Mouse (Mus musculus) lung, postnatal 0 days (tissue): ENCODE measurements around the gene Asb16. TPM values are rescaled to one million over a fixed set of nuclear protein-coding genes. Genes with fewer than 3 reads are reported as not detected.
A peak's percentile ranks its signal among the peaks of the same experiment; 100 is the strongest.

Experiments
- ATAC-seq: fragments of 200-750 bp; cut with Nextera tagmentation; 2 replicates; pipeline ENCODE4 v1.8.0; 2017; ENCODE audit warnings: moderate library complexity
- DNase-seq: peaks from one replicate; pipeline ENCODE4 v3.0.0-alpha.2; 2016; ENCODE audit warnings: low spot score
- H3K27ac ChIP-seq: fragments of 300-500 bp; sonication (generic); 2 replicates; pipeline ENCODE4 v1.5.1; 2014; ENCODE audit warnings: antibody characterized with exemption, mild to moderate bottlenecking, low read length, mixed read lengths
- H3K27me3 ChIP-seq: fragments of 300-500 bp; sonication (generic); replicated peaks from 2 replicates; pipeline ENCODE4 v1.6.1; 2014; ENCODE audit warnings: low read length, mixed read lengths; ENCODE audit not compliant: insufficient read depth
- H3K36me3 ChIP-seq: fragments of 300-500 bp; sonication (generic); 2 replicates; pipeline ENCODE4 v1.6.1; 2014; ENCODE audit warnings: low read length, mixed read lengths; ENCODE audit not compliant: insufficient read depth
- H3K4me1 ChIP-seq: fragments of 300-500 bp; sonication (generic); 2 replicates; pipeline ENCODE4 v1.6.1; 2014; ENCODE audit warnings: antibody characterized with exemption, low read depth, low read length, mixed read lengths; ENCODE audit not compliant: insufficient read depth
- H3K4me2 ChIP-seq: fragments of 300-500 bp; sonication (generic); replicated peaks from 2 replicates; pipeline ENCODE4 v1.6.1; 2014; ENCODE audit warnings: low read depth, mild to moderate bottlenecking, low read length, moderate library complexity, mixed read lengths
- H3K4me3 ChIP-seq: fragments of 300-500 bp; sonication (generic); 2 replicates; pipeline ENCODE4 v1.5.1; 2014; ENCODE audit warnings: low read depth, low read length
- H3K9ac ChIP-seq: fragments of 300-500 bp; sonication (generic); replicated peaks from 2 replicates; pipeline ENCODE4 v1.6.1; 2014; ENCODE audit warnings: low read depth, mild to moderate bottlenecking
- H3K9me3 ChIP-seq: fragments of 300-500 bp; sonication (generic); 2 replicates; pipeline ENCODE4 v1.6.1; 2016; ENCODE audit warnings: low read length, mixed read lengths
- CTCF ChIP-seq: IDR thresholded peaks from 2 replicates; pipeline ENCODE4 v1.5.1; 2016; ENCODE audit warnings: antibody characterized with exemption, mild to moderate bottlenecking
- EP300 ChIP-seq: IDR thresholded peaks from 2 replicates; pipeline ENCODE4 v1.6.1; 2016; ENCODE audit warnings: antibody characterized with exemption, mild to moderate bottlenecking, control low read depth
- WGBS: fragments of 180-500 bp; shearing (Covaris S2); extraction: QIAGEN DNeasy Blood & Tissue Kit; methylation state at CpG from one replicate; pipeline ENCODE4 v1.1.7; 2014; 5-methylcytosine and 5-hydroxymethylcytosine counted together
- polyA plus RNA-seq: library from polyadenylated mRNA; unstranded; fragments of >200 nt; fragmentation: Nextera tagmentation; extraction: Ambion mirVana; gene quantifications from 2 replicates; pipeline ENCODE4 v1.2.1, GENCODE M21; 2015

The Asb16 gene
- polyA plus RNA-seq, 1 experiment from 2014 or later, result not detected

- DNase-seq (no peak), ATAC-seq (no peak)
- Histone ChIP-seq H3K9ac (no peak overlapping the region), H3K27ac (no peak overlapping the region), H3K4me3 (no peak overlapping the region), H3K36me3 (peaks cover 26% of the 10 kb centered on the region), H3K4me2 (no peak overlapping the region), H3K27me3 (no peaks in the 10 kb centered on the region), H3K4me1 (peaks cover 6% of the 10 kb centered on the region; the same call in 1 of the 2 replicates), H3K9me3 (no peaks in the 10 kb centered on the region)
- TF ChIP-seq EP300 (no peak), CTCF (no peak)
- 94% methylated on average over 13 of the region's 13 CpGs for WGBS
Observed at GRCm38 (mm10) chr11:102293971-102294370, 25.4 kb downstream of the Asb16 start.

- WGBS, result 58% methylated on average over 5 of the region's 5 CpGs
- peaks cover 26% of the 10 kb centered on the region for H3K36me3 ChIP-seq
- H3K9ac ChIP-seq, result no peak overlapping the region
- H3K27ac ChIP-seq, result no peak overlapping the region
- ATAC-seq (no peak), DNase-seq (no peak)
- H3K4me1 ChIP-seq, result peaks cover 6% of the 10 kb centered on the region; the same call in 1 of the 2 replicates
- no peaks in the 10 kb centered on the region for H3K9me3 ChIP-seq
- no peaks in the 10 kb centered on the region for H3K27me3 ChIP-seq
- no peak overlapping the region for H3K4me2 ChIP-seq
- TF ChIP-seq CTCF (no peak), EP300 (no peak)
- no peak overlapping the region for H3K4me3 ChIP-seq
Observed at GRCm38 (mm10) chr11:102294416-102294815, 25.9 kb downstream of the Asb16 start.

GRCm38 (mm10) chr11:102294887-102295597 is 26.5 kb downstream of the Asb16 start:
- Histone ChIP-seq H3K27me3 (no peaks in the 10 kb centered on the region), H3K4me1 (peaks cover 6% of the 10 kb centered on the region; the same call in 1 of the 2 replicates), H3K4me2 (peak overlapping the region; percentile 83), H3K9ac (peak overlapping the region; percentile 87; the same call in 1 of the 2 replicates), H3K27ac (peak overlapping the region; percentile 97), H3K36me3 (peaks cover 26% of the 10 kb centered on the region), H3K4me3 (peak overlapping the region; percentile 88), H3K9me3 (no peaks in the 10 kb centered on the region)
- ATAC-seq (no peak), DNase-seq (peak; percentile 62)
- TF ChIP-seq EP300, result no peak
- TF ChIP-seq CTCF, result peak; percentile 24; the same call in 1 of the 2 replicates
- WGBS, result 55% methylated on average over 12 of the region's 12 CpGs

GRCm38 (mm10) chr11:102295598-102296471 is 27.3 kb downstream of the Asb16 start:
- H3K4me2 ChIP-seq, result peak overlapping the region; percentile 83
- under 1% methylated on average over 22 of the region's 73 CpGs for WGBS
- H3K27ac ChIP-seq, result peak overlapping the region; percentile 97
- peak overlapping the region; percentile 88 for H3K4me3 ChIP-seq
- H3K4me1 ChIP-seq, result peaks cover 6% of the 10 kb centered on the region; the same call in 1 of the 2 replicates
- ATAC-seq (peak; percentile 38), DNase-seq (peak; percentile 73)
- 0 out of 2 replicates have a peak, but pooled peaks have one; percentile 16 for TF ChIP-seq EP300
- TF ChIP-seq CTCF, result no peak
- H3K36me3 ChIP-seq, result peaks cover 20% of the 10 kb centered on the region
- no peaks in the 10 kb centered on the region for H3K27me3 ChIP-seq
- peak overlapping the region; percentile 87 for H3K9ac ChIP-seq
- H3K9me3 ChIP-seq, result no peaks in the 10 kb centered on the region

- no peak for TF ChIP-seq CTCF
- no peak for TF ChIP-seq EP300
- peak; percentile 100 for DNase-seq
Observed at GRCm38 (mm10) chr11:102296491-102297472, 28.2 kb downstream of the Asb16 start, which contains the start of gene Atxn7l3. Atxn7l3 (minus strand) TSS chr11:102296631.

More at GRCm38 (mm10) chr11:102296491-102297472, 28.2 kb downstream of the Asb16 start, which contains the start of gene Atxn7l3:
- H3K4me3 ChIP-seq, result peak within 1 kb of the TSS; percentile 88
- peaks cover 6% of the 10 kb centered on the region; the same call in 1 of the 2 replicates for H3K4me1 ChIP-seq
- WGBS, result 1% methylated on average over 23 of the region's 125 CpGs
- H3K27ac ChIP-seq, result peak within 1 kb of the TSS; percentile 97
- peak within 1 kb of the TSS; percentile 87 for H3K9ac ChIP-seq
- H3K4me2 ChIP-seq, result peak within 1 kb of the TSS; percentile 83
- no peaks in the 10 kb centered on the region for H3K27me3 ChIP-seq
- ATAC-seq, result peak; percentile 96
- H3K36me3 ChIP-seq, result peaks cover 10% of the 10 kb centered on the region
- no peaks in the 10 kb centered on the region for H3K9me3 ChIP-seq
